Mouse (Mus musculus): ENCODE results near the gene Plppr3. TPM values are rescaled to one million over a fixed set of nuclear protein-coding genes. Genes with fewer than 3 reads are reported as not detected.

Plppr3 gene
- polyA plus RNA-seq, 1 experiment = 2.3 TPM

DNA sequence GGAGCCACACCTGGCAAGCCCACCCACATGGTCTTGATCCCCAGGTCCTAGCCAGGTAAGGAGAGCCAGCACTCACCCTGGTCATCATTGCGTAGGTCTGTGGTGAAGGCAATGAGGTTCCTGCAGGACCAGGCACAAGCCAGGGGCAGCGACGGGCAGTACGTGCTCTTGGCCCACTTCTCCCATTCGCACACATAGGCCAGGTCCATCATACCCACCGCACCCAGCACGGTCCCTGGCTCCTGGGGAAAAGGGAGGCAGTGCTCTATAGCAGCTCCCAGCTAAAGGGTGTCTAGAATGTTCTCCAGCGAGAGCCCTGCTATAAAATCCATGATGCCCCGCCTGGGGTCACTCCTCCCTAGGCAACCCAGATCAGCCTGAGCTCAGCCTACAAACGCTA, 33.0 kb upstream of the Plppr3 start:
- Histone ChIP-seq H3K36me3 (ENCODE audit: control insufficient read depth, insufficient read depth) (peaks cover 35% of the 10 kb centered on the region), H3K27me3 (ENCODE audit: control insufficient read depth, insufficient read depth, insufficient read length) (no peaks in the 10 kb centered on the region), H3K79me3 (ENCODE audit: low read depth) (no peaks in the 10 kb centered on the region), H3K4me3 (ENCODE audit: insufficient read depth, poor library complexity, severe bottlenecking) (no peak overlapping the region), H3ac (ENCODE audit: control insufficient read depth, insufficient read length, low read depth) (no peak overlapping the region), H3K79me2 (ENCODE audit: control insufficient read depth, insufficient read depth) (peaks cover 4% of the 10 kb centered on the region)
- TF ChIP-seq MYOD1 (IDR thresholded peaks at IDR 0.05; ENCODE audit: control insufficient read depth, insufficient read length, low read depth) (no peak), MYOG (IDR thresholded peaks at IDR 0.05; ENCODE audit: control insufficient read depth, extremely low read depth, insufficient read length) (no peak), FOSL1 (IDR thresholded peaks at IDR 0.05; ENCODE audit: insufficient read depth, low read length, poor library complexity, severe bottlenecking) (no peak), CEBPB (IDR thresholded peaks at IDR 0.05; ENCODE audit: low read depth) (no peak), MAX (IDR thresholded peaks at IDR 0.05) (no peak), CTCF (IDR thresholded peaks at IDR 0.05; ENCODE audit: control insufficient read depth, insufficient read depth, insufficient read length) (no peak), USF1 (IDR thresholded peaks at IDR 0.05; ENCODE audit: low read depth) (no peak)

DNA sequence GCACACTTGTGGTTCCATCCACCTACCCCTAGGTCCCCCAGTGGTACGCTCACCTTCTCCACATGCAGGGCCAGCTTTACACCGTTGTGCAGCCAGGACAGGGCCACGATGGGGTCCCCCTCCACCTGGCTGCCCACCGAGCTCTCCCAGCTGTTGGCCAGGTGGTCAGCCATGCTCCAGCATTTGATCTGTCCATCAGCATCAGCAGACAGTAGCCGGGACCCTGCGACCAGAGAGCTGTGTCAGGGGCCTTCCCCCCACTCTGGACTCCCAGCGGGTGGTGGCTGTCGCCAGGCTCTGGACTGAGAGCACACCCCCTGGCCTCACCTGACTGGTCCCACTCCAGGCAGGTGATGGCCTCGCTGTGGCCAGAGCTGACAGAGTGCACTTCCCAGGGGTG, 32.3 kb upstream of the Plppr3 start:
- H3K36me3 ChIP-seq (ENCODE audit: control insufficient read depth, insufficient read depth) = peaks cover 37% of the 10 kb centered on the region
- no peak overlapping the region for H3K4me3 ChIP-seq (ENCODE audit: insufficient read depth, poor library complexity, severe bottlenecking)
- H3K27me3 ChIP-seq (ENCODE audit: control insufficient read depth, insufficient read depth, insufficient read length) = no peaks in the 10 kb centered on the region
- H3K79me3 ChIP-seq (ENCODE audit: low read depth) = no peaks in the 10 kb centered on the region
- peaks cover 4% of the 10 kb centered on the region for H3K79me2 ChIP-seq (ENCODE audit: control insufficient read depth, insufficient read depth)
- TF ChIP-seq MAX (IDR thresholded peaks at IDR 0.05) = no peak
- TF ChIP-seq CEBPB (IDR thresholded peaks at IDR 0.05; ENCODE audit: low read depth) = no peak
- TF ChIP-seq MYOG (IDR thresholded peaks at IDR 0.05; ENCODE audit: control insufficient read depth, extremely low read depth, insufficient read length) = no peak
- no peak for TF ChIP-seq MYOD1 (IDR thresholded peaks at IDR 0.05; ENCODE audit: control insufficient read depth, insufficient read length, low read depth)
- no peak for TF ChIP-seq CTCF (IDR thresholded peaks at IDR 0.05; ENCODE audit: control insufficient read depth, insufficient read depth, insufficient read length)
- no peak for TF ChIP-seq USF1 (IDR thresholded peaks at IDR 0.05; ENCODE audit: low read depth)
- TF ChIP-seq FOSL1 (IDR thresholded peaks at IDR 0.05; ENCODE audit: insufficient read depth, low read length, poor library complexity, severe bottlenecking) = no peak
- H3ac ChIP-seq (ENCODE audit: control insufficient read depth, insufficient read length, low read depth) = no peak overlapping the region

DNA sequence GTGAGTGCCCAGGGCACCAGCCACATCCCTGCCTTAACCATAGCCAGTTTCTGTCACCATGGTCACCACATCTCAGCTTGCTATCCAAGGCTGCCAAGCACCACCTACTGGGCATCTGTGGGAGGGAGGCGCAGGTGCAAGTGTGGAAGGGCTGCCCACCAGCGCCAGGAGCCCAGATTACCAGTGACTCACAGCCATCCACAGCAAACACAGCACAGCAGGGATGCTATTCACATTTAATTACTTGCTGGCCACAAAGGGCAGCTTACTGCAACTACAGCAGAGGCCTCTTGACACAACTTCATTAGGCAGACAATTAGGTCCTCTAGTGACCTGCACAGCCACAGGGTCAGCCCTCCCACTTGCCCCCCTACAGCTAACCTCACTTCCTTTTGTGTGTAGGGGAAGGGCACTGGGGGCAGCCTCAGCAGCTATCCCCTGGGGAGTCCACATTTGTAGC, 26.5 kb upstream of the Plppr3 start:
- Histone ChIP-seq H3K79me2 (ENCODE audit: control insufficient read depth, insufficient read depth) (no peaks in the 10 kb centered on the region), H3K36me3 (ENCODE audit: control insufficient read depth, insufficient read depth) (peaks cover 21% of the 10 kb centered on the region), H3K27me3 (ENCODE audit: control insufficient read depth, insufficient read depth, insufficient read length) (no peaks in the 10 kb centered on the region), H3K4me3 (ENCODE audit: insufficient read depth, poor library complexity, severe bottlenecking) (no peak overlapping the region), H3ac (ENCODE audit: control insufficient read depth, insufficient read length, low read depth) (no peak overlapping the region), H3K79me3 (ENCODE audit: low read depth) (no peaks in the 10 kb centered on the region)
- TF ChIP-seq CEBPB (IDR thresholded peaks at IDR 0.05; ENCODE audit: low read depth) (no peak), FOSL1 (IDR thresholded peaks at IDR 0.05; ENCODE audit: insufficient read depth, low read length, poor library complexity, severe bottlenecking) (peak; percentile 12), CTCF (IDR thresholded peaks at IDR 0.05; ENCODE audit: control insufficient read depth, insufficient read depth, insufficient read length) (no peak), MYOD1 (IDR thresholded peaks at IDR 0.05; ENCODE audit: control insufficient read depth, insufficient read length, low read depth) (peak; percentile 89), MYOG (IDR thresholded peaks at IDR 0.05; ENCODE audit: control insufficient read depth, extremely low read depth, insufficient read length) (no peak)

DNA sequence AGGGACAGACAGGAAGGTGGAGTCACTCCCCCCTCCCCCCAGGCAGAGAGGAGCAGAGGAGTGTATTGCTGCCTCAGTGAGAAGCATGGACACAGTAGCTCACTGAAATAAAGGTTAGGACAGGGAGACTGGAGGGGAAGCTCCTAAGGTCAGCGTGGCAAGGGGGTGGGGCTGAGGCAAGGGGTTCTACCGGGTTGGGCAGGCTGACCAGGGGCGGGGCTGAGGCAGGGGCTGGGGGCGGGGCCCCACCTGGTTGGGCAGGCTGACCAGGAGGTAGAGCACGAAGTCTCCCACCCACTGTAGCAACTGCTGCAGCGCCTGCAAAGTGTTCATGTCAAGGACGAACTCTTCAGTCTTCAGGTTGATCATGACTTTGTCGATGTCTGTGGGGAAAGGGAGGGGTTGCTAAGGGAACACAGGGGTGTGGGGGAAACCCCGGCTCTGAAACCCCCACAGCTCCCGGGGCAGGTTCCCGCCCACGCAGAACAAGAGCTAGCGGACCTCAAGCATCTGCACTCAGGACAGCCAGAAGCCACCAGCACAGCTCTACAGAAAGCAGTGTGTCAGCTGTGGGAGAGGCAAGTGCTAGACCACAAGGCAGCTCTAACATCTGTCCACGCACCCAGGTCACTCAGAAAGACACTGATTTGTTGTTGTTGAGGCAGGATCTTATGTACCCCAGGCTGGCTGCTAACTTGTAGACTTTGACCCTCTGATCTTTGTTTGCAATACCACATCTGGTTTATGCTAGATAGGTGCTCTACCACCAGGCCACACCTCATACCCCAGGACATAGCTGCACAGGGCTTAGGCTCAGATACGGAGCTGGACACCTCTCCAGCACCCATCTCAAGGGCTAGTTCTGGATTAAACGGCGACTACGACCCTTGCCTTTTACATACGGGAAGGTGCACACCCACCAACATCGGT, 23.1 kb upstream of the Plppr3 start:
- Histone ChIP-seq H3K79me2 (ENCODE audit: control insufficient read depth, insufficient read depth) (no peaks in the 10 kb centered on the region), H3K27me3 (ENCODE audit: control insufficient read depth, insufficient read depth, insufficient read length) (no peaks in the 10 kb centered on the region), H3ac (ENCODE audit: control insufficient read depth, insufficient read length, low read depth) (no peak overlapping the region), H3K36me3 (ENCODE audit: control insufficient read depth, insufficient read depth) (peaks cover 6% of the 10 kb centered on the region), H3K4me3 (ENCODE audit: insufficient read depth, poor library complexity, severe bottlenecking) (no peak overlapping the region), H3K79me3 (ENCODE audit: low read depth) (no peaks in the 10 kb centered on the region)
- TF ChIP-seq CEBPB (IDR thresholded peaks at IDR 0.05; ENCODE audit: low read depth) = no peak
- no peak for TF ChIP-seq CTCF (IDR thresholded peaks at IDR 0.05; ENCODE audit: control insufficient read depth, insufficient read depth, insufficient read length)
- no peak for TF ChIP-seq MYOD1 (IDR thresholded peaks at IDR 0.05; ENCODE audit: control insufficient read depth, insufficient read length, low read depth)
- TF ChIP-seq USF1 (IDR thresholded peaks at IDR 0.05; ENCODE audit: low read depth) = no peak
- TF ChIP-seq MYOG (IDR thresholded peaks at IDR 0.05; ENCODE audit: control insufficient read depth, extremely low read depth, insufficient read length) = no peak
- TF ChIP-seq MAX (IDR thresholded peaks at IDR 0.05) = no peak
- TF ChIP-seq FOSL1 (IDR thresholded peaks at IDR 0.05; ENCODE audit: insufficient read depth, low read length, poor library complexity, severe bottlenecking) = no peak

DNA sequence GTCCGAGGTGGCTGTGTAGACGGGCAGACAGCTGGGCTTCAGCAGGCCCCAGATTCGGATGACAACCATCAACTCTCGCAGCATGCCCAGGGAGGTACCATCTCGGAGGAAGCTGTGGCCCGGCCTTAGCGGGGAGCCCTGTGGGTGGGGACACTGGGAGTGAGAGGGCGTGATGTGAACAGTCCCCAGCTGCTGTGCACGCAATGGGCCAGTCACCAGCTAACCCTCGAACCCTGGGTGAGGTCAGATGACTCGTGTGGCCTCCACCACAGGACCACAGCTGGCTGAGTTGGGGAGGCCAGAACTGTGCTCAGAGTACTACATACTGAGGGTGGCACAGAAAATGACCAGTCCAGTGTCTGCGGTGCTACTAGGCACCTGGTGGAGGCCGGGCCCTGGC, 22.4 kb upstream of the Plppr3 start:
- Histone ChIP-seq H3ac (ENCODE audit: control insufficient read depth, insufficient read length, low read depth) (no peak overlapping the region), H3K4me3 (ENCODE audit: insufficient read depth, poor library complexity, severe bottlenecking) (no peak overlapping the region), H3K79me3 (ENCODE audit: low read depth) (no peaks in the 10 kb centered on the region), H3K36me3 (ENCODE audit: control insufficient read depth, insufficient read depth) (no peaks in the 10 kb centered on the region), H3K27me3 (ENCODE audit: control insufficient read depth, insufficient read depth, insufficient read length) (peaks cover 4% of the 10 kb centered on the region), H3K79me2 (ENCODE audit: control insufficient read depth, insufficient read depth) (no peaks in the 10 kb centered on the region)
- TF ChIP-seq MYOD1 (IDR thresholded peaks at IDR 0.05; ENCODE audit: control insufficient read depth, insufficient read length, low read depth) (peak; percentile 51), MAX (IDR thresholded peaks at IDR 0.05) (no peak)

Data from C2C12 (cell line).